Mouse (Mus musculus): ENCODE measurements at regions not wholly inside any gene's neighbourhood (a gene's known extent, or its start where the extent isn't known, plus 50 kb on each side); places are given as distances from the start of the nearest gene placed in this dataset.

- TF ChIP-seq CTCF (IDR thresholded peaks at IDR 0.05; ENCODE audit: low read depth), result no peak
- no peak for TF ChIP-seq EP300 (IDR thresholded peaks at IDR 0.05; ENCODE audit: low read depth)
Measured at GRCm38 (mm10) chr13:71676081-71676624, 287.4 kb downstream of the Irx1 start.
